Mouse (Mus musculus) ES-E14 (cell line): ENCODE data around the gene Med22. TPM values are rescaled to one million over a fixed set of nuclear protein-coding genes. Genes with fewer than 3 reads are reported as not detected.

Experiments used
- DNase-seq: peaks from one replicate; pipeline ENCODE4 v3.0.0-alpha.2; 2013; ENCODE audit warnings: low read depth, low spot score
- H3K27ac ChIP-seq: 2 replicates; pipeline ENCODE4 v1.5.1; 2012; ENCODE audit warnings: low read depth, mild to moderate bottlenecking, low read length, moderate library complexity, mixed read lengths; ENCODE audit not compliant: poor library complexity, insufficient read depth, severe bottlenecking
- H3K36me3 ChIP-seq: 2 replicates; pipeline ENCODE4 v1.6.1; 2012; ENCODE audit warnings: mild to moderate bottlenecking, low read length, moderate library complexity, mixed read lengths; ENCODE audit not compliant: control insufficient read depth, poor library complexity, insufficient read depth, severe bottlenecking
- H3K4me1 ChIP-seq, 2 experiments: fragments of 150-350 bp in 1 of 2; sonication (generic) in 1 of 2; 2 replicates each; pipeline ENCODE4 v1.6.1; 2012; ENCODE audit warnings: low read length in 2 of 2, mild to moderate bottlenecking in 1 of 2, mixed read lengths in 1 of 2; ENCODE audit not compliant: control insufficient read depth in 2 of 2, insufficient read depth in 2 of 2, poor library complexity in 1 of 2
- H3K4me3 ChIP-seq, 2 experiments: fragments of 150-350 bp in 1 of 2; sonication (generic) in 1 of 2; 2 replicates each; pipeline ENCODE4 v1.5.1; 2012; ENCODE audit warnings: low read length in 2 of 2, low read depth in 1 of 2, mild to moderate bottlenecking in 1 of 2, mixed read lengths in 1 of 2; ENCODE audit not compliant: insufficient read depth in 1 of 2, poor library complexity in 1 of 2, severe bottlenecking in 1 of 2
- H3K9ac ChIP-seq: 2 replicates; pipeline ENCODE4 v1.6.1; 2012; ENCODE audit warnings: low read depth, mild to moderate bottlenecking, low read length, mixed read lengths; ENCODE audit not compliant: poor library complexity, insufficient read depth, severe bottlenecking
- H3K9me3 ChIP-seq: fragments of 150-350 bp; sonication (generic); 2 replicates; pipeline ENCODE4 v1.6.1; 2012; ENCODE audit warnings: low read depth, mild to moderate bottlenecking, low read length; ENCODE audit not compliant: control insufficient read depth, insufficient read depth
- CHD2 ChIP-seq: IDR thresholded peaks from 2 replicates; pipeline ENCODE4 v1.6.1; 2014; ENCODE audit warnings: mild to moderate bottlenecking, low read depth, low read length, inconsistent platforms
- HCFC1 ChIP-seq: IDR thresholded peaks from 2 replicates; pipeline ENCODE4 v1.6.1; 2012; ENCODE audit warnings: low read length, inconsistent platforms, borderline replicate concordance; ENCODE audit not compliant: insufficient read depth
- MAFK ChIP-seq: IDR thresholded peaks from 2 replicates; pipeline ENCODE4 v1.6.1; 2014; ENCODE audit warnings: mild to moderate bottlenecking, low read depth, low read length, inconsistent platforms; ENCODE audit not compliant: insufficient read depth
- ZC3H11A ChIP-seq: IDR thresholded peaks from 2 replicates; pipeline ENCODE4 v1.6.1; 2012; ENCODE audit warnings: low read depth, mild to moderate bottlenecking, inconsistent platforms, low read length, borderline replicate concordance
- ZNF384 ChIP-seq: IDR thresholded peaks from 2 replicates; pipeline ENCODE4 v1.6.1; 2012; ENCODE audit warnings: low read depth, low read length, inconsistent platforms
- in situ Hi-C, 2 experiments: fragments of 600-800 bp; cut with MboI; formaldehyde crosslinking; loops; one replicate each; pipeline ENCODE4 v1.15.1; 2025; ENCODE audit warnings: low sequenced_read_pairs in 2 of 2, inconsistent platforms in 1 of 2; ENCODE audit not compliant: unreplicated experiment in 2 of 2
- total RNA-seq: library from RNA; depleted of rRNA; stranded (reverse); fragments of 300-350 nt; gene quantifications from 2 replicates; pipeline ENCODE4 v1.2.3, GENCODE M21; 2012

Med22 gene
- total RNA-seq, 1 experiment: 38.8 TPM

DNA sequence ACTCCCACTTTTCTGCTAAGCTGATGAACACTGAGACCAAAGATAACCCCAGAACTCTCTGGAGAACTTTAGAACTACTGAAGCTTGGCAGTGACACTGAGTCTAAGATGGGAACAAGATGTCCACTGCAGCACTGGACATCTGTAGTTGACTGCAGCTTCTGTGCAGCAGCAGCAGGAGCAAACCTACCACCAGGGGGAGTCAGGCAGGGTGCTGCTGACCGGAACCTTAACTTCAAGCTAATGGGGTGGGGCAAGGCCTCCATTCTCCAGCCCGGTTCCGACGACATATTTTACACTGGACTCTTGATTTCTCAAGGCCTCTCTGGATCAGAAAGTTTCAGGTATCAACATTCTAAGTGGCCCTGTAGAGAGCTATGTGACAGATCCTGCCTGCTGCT lies 3.4 kb downstream of the Med22 start:
- Histone ChIP-seq H3K4me3 (no peak overlapping the region), H3K4me1 (peaks cover 0 to 9% of the 10 kb centered on the region in 2 experiments; a peak in 1 of 4 replicates), H3K27ac (no peak overlapping the region), H3K9me3 (no peaks in the 10 kb centered on the region), H3K9ac (no peak overlapping the region), H3K36me3 (peaks cover 42% of the 10 kb centered on the region)
- TF ChIP-seq ZC3H11A (no peak), MAFK (no peak), CHD2 (no peak)
- in situ Hi-C loops: loop anchor here in 1 of 2 experiments (25.0 kb wide), 1 partner anchor 470 kb away; the partner anchor contains the start of gene Sec16a
- DNase-seq: no peak

DNA sequence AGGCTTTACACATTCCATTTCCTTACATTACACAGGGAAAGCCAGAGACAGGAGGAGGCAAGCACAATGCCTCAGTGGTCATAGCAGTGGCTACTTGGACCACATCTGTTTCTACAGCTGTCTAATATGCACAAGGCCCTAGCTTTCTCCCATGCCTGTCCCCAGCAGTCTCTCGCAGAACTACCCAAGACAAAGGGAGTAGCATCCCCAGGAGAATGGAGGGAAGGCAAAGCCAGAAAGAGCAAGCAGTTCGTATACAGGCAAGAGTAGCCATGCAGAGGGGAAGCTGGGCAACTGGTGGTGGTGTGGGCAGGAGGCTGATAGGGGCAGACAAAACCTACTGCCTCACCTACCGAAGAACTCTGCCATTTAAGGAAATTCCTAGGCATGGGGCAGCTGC lies 4.0 kb downstream of the Med22 start:
- H3K27ac ChIP-seq: no peak overlapping the region
- in situ Hi-C loops: loop anchor here in 1 of 2 experiments (25.0 kb wide), 1 partner anchor 469 kb away; the partner anchor contains the start of gene Sec16a
- no peak overlapping the region for H3K4me3 ChIP-seq
- peaks cover 35% of the 10 kb centered on the region for H3K36me3 ChIP-seq
- H3K9me3 ChIP-seq: no peaks in the 10 kb centered on the region
- TF ChIP-seq HCFC1 (no peak), ZC3H11A (no peak), MAFK (no peak), ZNF384 (no peak), CHD2 (no peak)
- no peak overlapping the region for H3K9ac ChIP-seq
- H3K4me1 ChIP-seq: peaks cover 0 to 9% of the 10 kb centered on the region in 2 experiments; a peak in 1 of 4 replicates
- DNase-seq: no peak

DNA sequence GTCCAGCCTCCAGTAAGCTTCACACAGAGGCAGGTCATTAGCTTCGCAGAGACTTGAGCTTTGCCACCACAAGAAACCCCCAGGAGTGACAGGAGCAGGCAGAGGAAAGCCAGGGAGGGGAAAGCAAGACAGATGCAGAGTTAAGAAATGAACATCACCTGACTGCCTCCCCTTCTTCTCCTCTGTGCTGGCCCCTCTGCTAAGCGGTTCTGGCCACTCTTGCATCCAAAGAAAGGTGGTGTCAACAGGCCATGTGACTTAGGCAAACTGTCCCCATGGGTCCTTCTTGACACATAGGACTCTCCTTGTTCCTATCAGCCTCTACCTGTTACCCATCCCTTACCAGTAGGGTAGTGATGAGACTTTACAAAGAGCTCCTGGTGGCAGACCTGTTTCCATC lies 4.5 kb downstream of the Med22 start:
- no peak for TF ChIP-seq ZC3H11A
- TF ChIP-seq CHD2: no peak
- TF ChIP-seq HCFC1: no peak
- no peak for TF ChIP-seq ZNF384
- TF ChIP-seq MAFK: no peak
- no peaks in the 10 kb centered on the region for H3K9me3 ChIP-seq
- peaks cover 0 to 9% of the 10 kb centered on the region in 2 experiments; a peak in 1 of 4 replicates for H3K4me1 ChIP-seq
- H3K9ac ChIP-seq: no peak overlapping the region
- H3K4me3 ChIP-seq: no peak overlapping the region
- no peak for DNase-seq
- in situ Hi-C loops: loop anchor here in 1 of 2 experiments (25.0 kb wide), 1 partner anchor 469 kb away; the partner anchor contains the start of gene Sec16a
- H3K36me3 ChIP-seq: peaks cover 33% of the 10 kb centered on the region
- H3K27ac ChIP-seq: no peak overlapping the region

DNA sequence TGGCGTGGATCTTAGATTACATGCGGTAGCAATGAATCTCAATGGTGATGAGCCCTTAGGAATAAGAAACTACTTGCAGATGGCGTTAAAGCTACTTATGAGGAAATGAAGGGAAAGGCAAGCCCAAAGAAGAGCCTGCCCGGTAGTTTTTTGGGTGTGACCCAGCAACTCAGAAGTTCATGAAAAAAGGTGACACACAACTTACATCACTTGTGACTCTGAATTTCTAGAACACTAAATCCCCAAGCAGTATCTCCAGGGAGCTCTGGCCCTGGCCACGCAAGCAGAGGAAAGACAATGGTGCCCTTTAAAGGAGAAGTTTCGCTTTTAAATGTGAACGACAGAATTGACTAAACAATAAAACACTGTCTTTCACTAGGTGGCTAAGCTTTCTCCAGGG lies 7.2 kb downstream of the Med22 start:
- H3K27ac ChIP-seq: peak overlapping the region; percentile 41; the same call in 1 of the 2 replicates
- H3K9me3 ChIP-seq: no peaks in the 10 kb centered on the region
- in situ Hi-C loops: loop anchor here in 1 of 2 experiments (25.0 kb wide), 1 partner anchor 466 kb away; the partner anchor contains the start of gene Sec16a
- DNase-seq: no peak
- peaks cover 0 to 8% of the 10 kb centered on the region in 2 experiments; a peak in 1 of 4 replicates for H3K4me1 ChIP-seq
- peaks cover 48% of the 10 kb centered on the region for H3K36me3 ChIP-seq
- H3K9ac ChIP-seq: peak overlapping the region; percentile 41; the same call in 1 of the 2 replicates
- TF ChIP-seq ZNF384 (no peak), MAFK (no peak), ZC3H11A (no peak), CHD2 (no peak), HCFC1 (no peak)
- peak overlapping the region; percentile 54 to 67 for H3K4me3 ChIP-seq
